Mouse (Mus musculus): ENCODE data around the gene Robo1. TPM values are rescaled to one million over a fixed set of nuclear protein-coding genes. Genes with fewer than 3 reads are reported as not detected.
A peak's percentile ranks its signal among the peaks of the same experiment; 100 is the strongest.

The Robo1 gene
- polyA plus RNA-seq, 1 experiment from 2014 or later, result 26.0 TPM

GRCm38 (mm10) chr16:72788017-72788416 is 479.9 kb downstream of the Robo1 start:
- no peaks in the 10 kb centered on the region for H3K4me1 ChIP-seq
- no peaks in the 10 kb centered on the region for H3K9me3 ChIP-seq (replicated peaks)
- no peaks in the 10 kb centered on the region for H3K36me3 ChIP-seq
- 55% methylated on average over 7 of the region's 7 CpGs for WGBS
- no peaks in the 10 kb centered on the region for H3K27me3 ChIP-seq
- H3K4me3 ChIP-seq (replicated peaks), result no peak overlapping the region
- ATAC-seq (replicated peaks; ENCODE audit: low FRiP score), result peak; percentile 43; the same call in 1 of the 2 replicates
- no peak overlapping the region for H3K4me2 ChIP-seq
- H3K9ac ChIP-seq, result no peak overlapping the region
- H3K27ac ChIP-seq, result 0 out of 2 replicates have a peak overlapping the region, but pooled peaks have one; percentile 22

DNA sequence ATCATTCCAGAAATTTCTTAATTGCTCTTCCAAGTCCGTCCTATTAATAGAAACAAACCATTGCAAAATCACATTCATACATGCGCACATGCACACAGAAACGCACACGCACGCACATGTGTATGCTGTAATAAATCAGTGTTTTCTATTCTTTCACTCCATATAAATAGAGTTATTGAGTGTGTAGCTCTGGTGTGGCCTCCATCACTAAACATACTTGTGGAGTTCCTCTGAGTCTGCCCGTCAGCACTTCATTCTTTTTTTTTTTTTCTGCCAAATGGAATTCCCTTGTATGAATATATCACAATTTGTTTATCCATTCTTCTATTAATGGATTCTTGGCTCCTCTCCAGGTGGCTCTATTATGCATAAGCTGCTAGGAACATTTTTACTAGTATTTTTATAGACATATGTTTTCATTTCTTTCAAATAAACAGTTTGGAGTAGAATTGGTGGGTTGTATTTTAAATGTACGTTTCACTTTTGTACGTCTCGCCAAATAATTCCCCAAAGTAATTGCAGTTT is 483.1 kb downstream of the Robo1 start:
- H3K4me2 ChIP-seq, result no peak overlapping the region
- no peak overlapping the region for H3K9ac ChIP-seq
- H3K27me3 ChIP-seq, result no peaks in the 10 kb centered on the region
- no peaks in the 10 kb centered on the region for H3K9me3 ChIP-seq (replicated peaks)
- H3K27ac ChIP-seq, result no peak overlapping the region
- H3K36me3 ChIP-seq, result no peaks in the 10 kb centered on the region
- no peak overlapping the region for H3K4me3 ChIP-seq (replicated peaks)
- ATAC-seq (replicated peaks; ENCODE audit: low FRiP score), result no peak
- 88% methylated on average over 9 of the region's 9 CpGs for WGBS
- H3K4me1 ChIP-seq, result 0 out of 2 replicates have a peak, but pooled peaks cover 3% of the 10 kb centered on the region

- no peak for ATAC-seq (replicated peaks; ENCODE audit: low FRiP score)
- H3K4me1 ChIP-seq, result peaks cover 11% of the 10 kb centered on the region; the same call in 1 of the 2 replicates
- H3K9ac ChIP-seq, result no peak overlapping the region
- H3K4me3 ChIP-seq (replicated peaks), result no peak overlapping the region
- no peak overlapping the region for H3K4me2 ChIP-seq
- 0 out of 2 replicates have a peak overlapping the region, but pooled peaks have one; percentile 1 for H3K27ac ChIP-seq
- 65% methylated on average over 6 of the region's 6 CpGs for WGBS
- H3K36me3 ChIP-seq, result no peaks in the 10 kb centered on the region
- no peaks in the 10 kb centered on the region for H3K9me3 ChIP-seq (replicated peaks)
- no peaks in the 10 kb centered on the region for H3K27me3 ChIP-seq
Measured at GRCm38 (mm10) chr16:72794692-72795378, 486.7 kb downstream of the Robo1 start.

GRCm38 (mm10) chr16:72795379-72795712 is 487.2 kb downstream of the Robo1 start:
- Histone ChIP-seq H3K36me3 (no peaks in the 10 kb centered on the region), H3K4me3 (replicated peaks) (no peak overlapping the region), H3K9ac (no peak overlapping the region), H3K27me3 (no peaks in the 10 kb centered on the region), H3K9me3 (replicated peaks) (no peaks in the 10 kb centered on the region), H3K4me1 (peaks cover 13% of the 10 kb centered on the region; the same call in 1 of the 2 replicates), H3K27ac (0 out of 2 replicates have a peak overlapping the region, but pooled peaks have one; percentile 1), H3K4me2 (no peak overlapping the region)
- no peak for ATAC-seq (replicated peaks; ENCODE audit: low FRiP score)
- WGBS, result 67% methylated on average over 1 of the region's 1 CpGs

- 0 out of 2 replicates have a peak, but pooled peaks have one; percentile 40 for ATAC-seq (replicated peaks; ENCODE audit: low FRiP score)
- Histone ChIP-seq H3K27me3 (no peaks in the 10 kb centered on the region), H3K27ac (no peak overlapping the region), H3K4me1 (peaks cover 13% of the 10 kb centered on the region; the same call in 1 of the 2 replicates), H3K9me3 (replicated peaks) (no peaks in the 10 kb centered on the region), H3K4me3 (replicated peaks) (no peak overlapping the region), H3K4me2 (no peak overlapping the region), H3K9ac (no peak overlapping the region), H3K36me3 (no peaks in the 10 kb centered on the region)
- WGBS, result 82% methylated on average over 12 of the region's 12 CpGs
Measured at GRCm38 (mm10) chr16:72798405-72798949, 490.4 kb downstream of the Robo1 start.

DNA sequence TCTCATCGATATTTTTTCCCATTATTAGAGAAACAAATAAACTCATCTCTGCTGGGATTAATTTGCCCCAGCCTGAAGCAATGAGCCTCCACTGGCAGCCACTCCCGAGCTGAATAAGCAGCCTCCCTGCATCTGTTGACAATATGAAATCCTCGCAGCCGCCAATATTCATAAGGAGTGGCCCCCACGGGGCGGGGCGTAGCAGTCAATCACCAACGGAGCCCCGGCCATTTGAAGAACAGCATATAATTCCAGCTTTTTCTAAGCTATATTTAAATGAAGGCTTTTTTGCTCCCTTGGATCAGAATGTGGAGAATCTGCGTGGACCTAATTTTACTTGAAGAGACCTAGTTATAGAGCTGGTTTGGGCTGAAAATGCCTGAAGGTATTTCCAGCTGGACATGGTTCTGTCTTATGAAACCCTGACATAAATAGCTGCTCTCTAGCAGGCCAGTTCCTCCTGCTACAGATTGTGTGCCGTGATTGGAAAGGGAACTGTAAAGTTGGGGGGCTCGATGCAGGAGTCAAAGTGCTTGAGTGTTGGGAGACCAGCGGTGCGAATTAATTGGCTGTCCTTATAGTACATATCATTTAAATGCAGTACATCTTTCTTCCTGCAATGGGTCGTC is 492.1 kb downstream of the Robo1 start:
- Histone ChIP-seq H3K36me3 (no peaks in the 10 kb centered on the region), H3K4me2 (no peak overlapping the region), H3K4me1 (peaks cover 12% of the 10 kb centered on the region; the same call in 1 of the 2 replicates), H3K27ac (no peak overlapping the region), H3K9ac (no peak overlapping the region), H3K27me3 (no peaks in the 10 kb centered on the region), H3K9me3 (replicated peaks) (no peaks in the 10 kb centered on the region), H3K4me3 (replicated peaks) (no peak overlapping the region)
- 70% methylated on average over 15 of the region's 15 CpGs for WGBS
- 0 out of 2 replicates have a peak, but pooled peaks have one; percentile 29 for ATAC-seq (replicated peaks; ENCODE audit: low FRiP score)

DNA sequence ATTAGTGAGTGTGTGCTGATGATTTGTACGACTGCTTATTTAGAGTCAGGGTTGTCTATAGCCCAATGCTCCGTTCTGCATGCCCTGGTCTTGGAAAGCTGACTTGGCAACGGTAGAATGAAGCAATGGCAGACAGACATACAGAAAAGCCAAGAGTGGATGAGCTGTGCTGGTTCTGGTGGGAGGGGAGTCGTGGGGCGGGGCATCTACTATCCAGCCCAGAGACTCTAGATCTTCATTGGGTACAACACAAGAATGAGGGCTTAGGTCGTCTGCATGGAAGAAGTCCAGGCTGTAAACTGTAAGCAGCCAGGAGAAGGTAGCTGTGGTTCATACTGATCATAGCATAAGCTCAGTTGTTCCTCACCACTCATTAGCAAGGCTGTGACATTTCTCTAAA is 492.7 kb downstream of the Robo1 start:
- 83% methylated on average over 6 of the region's 6 CpGs for WGBS
- Histone ChIP-seq H3K9ac (no peak overlapping the region), H3K27ac (no peak overlapping the region), H3K4me1 (peaks cover 11% of the 10 kb centered on the region; the same call in 1 of the 2 replicates), H3K4me2 (no peak overlapping the region), H3K36me3 (no peaks in the 10 kb centered on the region), H3K27me3 (no peaks in the 10 kb centered on the region), H3K9me3 (replicated peaks) (no peaks in the 10 kb centered on the region), H3K4me3 (replicated peaks) (no peak overlapping the region)
- ATAC-seq (replicated peaks; ENCODE audit: low FRiP score), result no peak

- ATAC-seq (replicated peaks; ENCODE audit: low FRiP score), result peak; percentile 77
- H3K4me2 ChIP-seq, result peak overlapping the region; percentile 52
- WGBS, result 7% methylated on average over 10 of the region's 10 CpGs
- no peaks in the 10 kb centered on the region for H3K27me3 ChIP-seq
- H3K9ac ChIP-seq, result 0 out of 2 replicates have a peak overlapping the region, but pooled peaks have one; percentile 21
- peak overlapping the region; percentile 43 for H3K27ac ChIP-seq
- H3K9me3 ChIP-seq (replicated peaks), result no peaks in the 10 kb centered on the region
- H3K4me1 ChIP-seq, result peaks cover 27% of the 10 kb centered on the region
- no peaks in the 10 kb centered on the region for H3K36me3 ChIP-seq
- H3K4me3 ChIP-seq (replicated peaks), result peak overlapping the region; percentile 27
Measured at GRCm38 (mm10) chr16:72808351-72808750, 500.2 kb downstream of the Robo1 start.

GRCm38 (mm10) chr16:72810942-72811341 is 502.8 kb downstream of the Robo1 start:
- no peaks in the 10 kb centered on the region for H3K36me3 ChIP-seq
- H3K27ac ChIP-seq, result no peak overlapping the region
- H3K27me3 ChIP-seq, result no peaks in the 10 kb centered on the region
- no peaks in the 10 kb centered on the region for H3K9me3 ChIP-seq (replicated peaks)
- 56% methylated on average over 3 of the region's 3 CpGs for WGBS
- no peak for ATAC-seq (replicated peaks; ENCODE audit: low FRiP score)
- H3K4me3 ChIP-seq (replicated peaks), result no peak overlapping the region
- no peak overlapping the region for H3K4me2 ChIP-seq
- peaks cover 27% of the 10 kb centered on the region for H3K4me1 ChIP-seq
- no peak overlapping the region for H3K9ac ChIP-seq

- Histone ChIP-seq H3K27me3 (no peaks in the 10 kb centered on the region), H3K9me3 (replicated peaks) (no peaks in the 10 kb centered on the region), H3K4me3 (replicated peaks) (no peak overlapping the region), H3K36me3 (no peaks in the 10 kb centered on the region), H3K9ac (no peak overlapping the region), H3K4me2 (no peak overlapping the region), H3K4me1 (peaks cover 27% of the 10 kb centered on the region), H3K27ac (no peak overlapping the region)
- no peak for ATAC-seq (replicated peaks; ENCODE audit: low FRiP score)
- 75% methylated on average over 5 of the region's 5 CpGs for WGBS
Measured at GRCm38 (mm10) chr16:72811494-72811893, 503.4 kb downstream of the Robo1 start.

DNA sequence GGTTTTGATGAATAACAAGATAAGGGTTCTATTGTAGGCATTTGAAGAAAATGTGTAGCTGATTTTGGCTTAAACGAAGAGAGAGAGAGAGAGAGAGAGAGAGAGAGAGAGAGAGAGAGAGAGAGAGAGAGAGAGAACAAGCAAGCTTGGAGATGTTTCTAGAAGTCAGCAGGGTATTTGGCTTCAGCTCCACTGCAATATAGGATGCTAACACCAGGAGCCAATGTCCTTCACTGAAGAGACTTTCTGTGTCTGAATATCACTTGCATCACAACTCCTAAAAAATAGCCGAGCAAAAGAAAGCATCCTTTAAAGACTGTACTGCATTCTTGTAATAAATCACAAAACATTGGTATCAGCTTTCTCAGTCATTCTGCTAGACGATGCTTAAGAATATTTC is 503.8 kb downstream of the Robo1 start:
- 25% methylated on average over 3 of the region's 3 CpGs for WGBS
- Histone ChIP-seq H3K4me1 (peaks cover 24% of the 10 kb centered on the region), H3K27ac (no peak overlapping the region), H3K4me3 (replicated peaks) (no peak overlapping the region), H3K4me2 (no peak overlapping the region), H3K36me3 (no peaks in the 10 kb centered on the region), H3K27me3 (no peaks in the 10 kb centered on the region), H3K9me3 (replicated peaks) (no peaks in the 10 kb centered on the region), H3K9ac (no peak overlapping the region)
- ATAC-seq (replicated peaks; ENCODE audit: low FRiP score), result no peak

DNA sequence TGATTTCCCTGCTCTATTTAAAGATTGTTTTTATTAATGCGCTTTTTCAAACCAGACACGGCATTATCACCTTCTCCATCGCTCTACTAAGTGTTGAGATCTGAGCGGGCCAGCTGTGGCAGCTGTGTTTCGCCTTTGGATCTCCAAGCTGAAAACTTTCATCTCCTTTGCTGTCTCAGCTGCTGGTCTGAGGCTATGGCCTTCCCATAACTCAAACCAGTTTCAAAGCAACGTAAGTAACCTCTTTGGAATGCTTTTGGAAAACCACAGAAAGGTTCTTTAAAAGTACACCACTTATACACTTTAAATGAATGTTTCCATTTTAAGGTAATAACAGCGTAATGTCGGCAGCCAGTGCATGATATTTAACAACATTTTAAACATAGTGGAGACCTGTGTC is 520.3 kb downstream of the Robo1 start:
- no peak for ATAC-seq (replicated peaks; ENCODE audit: low FRiP score)
- H3K4me2 ChIP-seq, result no peak overlapping the region

More for the DNA sequence above, 520.3 kb downstream of the Robo1 start:
- WGBS, result 42% methylated on average over 8 of the region's 8 CpGs
- no peaks in the 10 kb centered on the region for H3K36me3 ChIP-seq
- peaks cover 30% of the 10 kb centered on the region for H3K4me1 ChIP-seq
- no peak overlapping the region for H3K4me3 ChIP-seq (replicated peaks)
- no peaks in the 10 kb centered on the region for H3K9me3 ChIP-seq (replicated peaks)
- H3K9ac ChIP-seq, result no peak overlapping the region
- no peak overlapping the region for H3K27ac ChIP-seq
- H3K27me3 ChIP-seq, result no peaks in the 10 kb centered on the region

Measured in kidney, embryonic 15.5 days (tissue).